Mouse (Mus musculus) C2C12 (cell line): ENCODE data around the gene Fads3.

Experiments
- CEBPB ChIP-seq: IDR thresholded peaks from one replicate; pipeline ENCODE4 v1.6.1; 2011; ENCODE audit warnings: low read depth, mild to moderate bottlenecking, control low read depth, moderate library complexity
- CTCF ChIP-seq: IDR thresholded peaks from one replicate; pipeline ENCODE4 v1.5.1; 2011; ENCODE audit not compliant: control insufficient read depth, insufficient read depth, insufficient read length
- FOSL1 ChIP-seq: IDR thresholded peaks from one replicate; pipeline ENCODE4 v1.8.0; 2011; ENCODE audit warnings: mild to moderate bottlenecking, low read length; ENCODE audit not compliant: poor library complexity, insufficient read depth, severe bottlenecking
- MAX ChIP-seq: IDR thresholded peaks from one replicate; pipeline ENCODE4 v1.6.1; 2011; ENCODE audit warnings: mild to moderate bottlenecking, control low read depth
- MYOG ChIP-seq: IDR thresholded peaks from one replicate; pipeline ENCODE4 v1.6.1; 2011; ENCODE audit not compliant: control insufficient read depth, insufficient read length; ENCODE audit errors: extremely low read depth

GRCm38 (mm10) chr19:10102054-10102700 is 60.8 kb downstream of the Fads3 start:
- no peak for TF ChIP-seq CTCF
- no peak for TF ChIP-seq CEBPB
- TF ChIP-seq MAX: no peak
- TF ChIP-seq MYOG: no peak
- TF ChIP-seq FOSL1: no peak
